Mouse (Mus musculus) adrenal gland, postnatal 4 days (tissue): ENCODE data around the gene Eps8. TPM values are rescaled to one million over a fixed set of nuclear protein-coding genes. Genes with fewer than 3 reads are reported as not detected.

ENCODE experiments used
- DNase-seq, 2 experiments: peaks; one replicate each; pipeline ENCODE4 v3.0.0; 2021 to 2022; ENCODE audit warnings: low spot score in 2 of 2, mixed read lengths in 2 of 2
- total RNA-seq, 2 experiments: library from RNA; stranded (reverse); gene quantifications; 2 replicates each; pipeline ENCODE4 v1.2.3; 2021

The Eps8 gene
- total RNA-seq, 2 experiments from 2014 or later: 32.4 to 44.6 TPM

DNA sequence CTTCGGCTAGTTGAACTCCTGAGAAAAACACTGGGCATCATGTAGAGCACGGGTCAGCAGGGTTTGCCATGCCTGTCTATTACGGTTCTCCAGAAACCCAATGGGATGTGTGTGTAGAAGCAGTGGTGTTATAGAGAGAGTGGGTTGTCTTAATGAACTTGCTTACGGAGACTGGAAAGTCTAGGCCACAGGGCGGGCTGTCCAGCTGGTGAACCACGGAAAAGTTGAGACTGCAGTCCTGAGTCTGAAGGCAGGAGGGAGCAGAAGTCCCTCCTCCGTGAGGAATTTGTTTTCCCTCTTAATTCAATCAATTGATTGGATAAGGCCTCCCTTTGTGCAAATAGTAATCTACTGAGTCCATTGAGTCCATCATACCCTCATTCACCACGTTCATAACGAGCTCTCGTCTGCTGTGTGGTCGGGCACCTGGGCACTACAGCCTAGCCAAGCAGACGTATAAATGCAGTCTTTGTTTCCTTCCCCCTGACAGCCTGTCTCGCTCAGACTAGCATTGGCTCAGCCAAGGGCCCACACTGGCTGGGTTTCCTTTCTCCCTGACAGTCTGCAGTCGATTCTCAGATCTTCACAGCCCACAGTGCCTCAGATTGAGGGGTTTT, 221.0 kb downstream of the Eps8 start:
- DNase-seq: no peak

Other genes with a start within 250 kb of the Eps8 start
- gene Strap, start 80.2 kb upstream of the Eps8 start, total RNA-seq: 100 to 1,000 TPM; 125 to 126 TPM
- 10 to 100 TPM; 35.9 to 38.0 TPM for gene Dera, start 99.7 kb upstream of the Eps8 start, total RNA-seq